Mouse (Mus musculus) G1E (cell line): ENCODE data around the gene Zcchc18. TPM values are rescaled to one million over a fixed set of nuclear protein-coding genes. Genes with fewer than 3 reads are reported as not detected.

Source experiments
- ATAC-seq: 2 replicates; pipeline ENCODE4 v1.8.0; 2016; ENCODE audit warnings: mild to moderate bottlenecking; ENCODE audit not compliant: insufficient number of reproducible peaks, poor library complexity, low FRiP score, severe bottlenecking; ENCODE audit errors: extremely low read depth
- DNase-seq: peaks from one replicate; pipeline ENCODE4 v3.0.0; 2012; ENCODE audit warnings: low spot score
- H3K27me3 ChIP-seq: 2 replicates; pipeline ENCODE4 v1.6.1; 2012; ENCODE audit warnings: mild to moderate bottlenecking, low read length, inconsistent platforms; ENCODE audit not compliant: insufficient read depth
- H3K36me3 ChIP-seq: replicated peaks from 2 replicates; pipeline ENCODE3; 2012; ENCODE audit warnings: mild to moderate bottlenecking, inconsistent platforms
- H3K4me1 ChIP-seq: 2 replicates; pipeline ENCODE4 v1.6.1; 2012; ENCODE audit warnings: low read depth, low read length, inconsistent platforms, mixed read lengths; ENCODE audit not compliant: insufficient read depth
- H3K4me3 ChIP-seq: 2 replicates; pipeline ENCODE4 v1.5.1; 2012; ENCODE audit warnings: low read depth, mild to moderate bottlenecking, inconsistent platforms, low read length, moderate library complexity, mixed read lengths
- H3K9me3 ChIP-seq: replicated peaks from 2 replicates; pipeline ENCODE4 v1.6.1; 2012; ENCODE audit warnings: inconsistent platforms
- CTCF ChIP-seq: IDR thresholded peaks from 2 replicates; pipeline ENCODE4 v1.5.1; 2012; ENCODE audit warnings: low read depth, low read length, inconsistent platforms, mixed read lengths
- GATA1 ChIP-seq: IDR thresholded peaks from 2 replicates; pipeline ENCODE4 v1.6.1; 2012; ENCODE audit warnings: borderline replicate concordance, low read length, inconsistent platforms, mixed read lengths
- GATA2 ChIP-seq: IDR thresholded peaks from 2 replicates; pipeline ENCODE4 v1.6.1; 2012; ENCODE audit warnings: low read depth, low read length, inconsistent platforms, borderline replicate concordance
- POLR2AphosphoS5 ChIP-seq: IDR thresholded peaks from 2 replicates; pipeline ENCODE4 v1.6.1; 2012; ENCODE audit warnings: low read depth, low read length, inconsistent platforms; ENCODE audit not compliant: insufficient replicate concordance
- TAL1 ChIP-seq: conservative IDR thresholded peaks from 2 replicates; pipeline ENCODE4 v1.6.1; 2012; ENCODE audit warnings: low read depth, low read length, inconsistent platforms, mixed read lengths
- polyA plus RNA-seq: library from polyadenylated mRNA; stranded (reverse); fragments of >175 nt; gene quantifications from 2 replicates; pipeline ENCODE4 v1.2.3, GENCODE M21; 2012
- total RNA-seq, 2 experiments: library from RNA; stranded (forward) in 1 of 2; stranded (reverse) in 1 of 2; fragments of 200-1000 nt in 1 of 2; fragments of >200 nt in 1 of 2; fragmentation: Nextera tagmentation in 1 of 2; gene quantifications; 2 replicates each; pipeline ENCODE4 v1.2.3; 2014 to 2017

The Zcchc18 gene
- total and polyA plus RNA-seq, 3 experiments = 0.11 TPM; not detected in 2

GRCm38 (mm10) chrX:137015099-137015709 is 22.2 kb downstream of the Zcchc18 start:
- peaks cover 44% of the 10 kb centered on the region for H3K36me3 ChIP-seq
- H3K4me1 ChIP-seq = no peaks in the 10 kb centered on the region
- H3K4me3 ChIP-seq = no peak overlapping the region
- peak; percentile 54 for ATAC-seq
- no peaks in the 10 kb centered on the region for H3K27me3 ChIP-seq
- TF ChIP-seq CTCF (0 out of 2 replicates have a peak, but pooled peaks have one; percentile 10), GATA1 (no peak)
- no peaks in the 10 kb centered on the region for H3K9me3 ChIP-seq
- DNase-seq = no peak

- H3K4me1 ChIP-seq = no peaks in the 10 kb centered on the region
- no peak for ATAC-seq
- no peak overlapping the region for H3K4me3 ChIP-seq
- no peaks in the 10 kb centered on the region for H3K9me3 ChIP-seq
- TF ChIP-seq TAL1 (no peak), GATA2 (no peak), POLR2AphosphoS5 (no peak)
- peaks cover 42% of the 10 kb centered on the region for H3K36me3 ChIP-seq
- H3K27me3 ChIP-seq = no peaks in the 10 kb centered on the region
- no peak for DNase-seq
Measured at GRCm38 (mm10) chrX:137017668-137018067, 24.7 kb downstream of the Zcchc18 start.

- peak; percentile 2 for DNase-seq
- Histone ChIP-seq H3K4me3 (no peak overlapping the region), H3K9me3 (no peaks in the 10 kb centered on the region), H3K36me3 (peaks cover 42% of the 10 kb centered on the region), H3K4me1 (no peaks in the 10 kb centered on the region), H3K27me3 (no peaks in the 10 kb centered on the region)
- TF ChIP-seq CTCF = peak; percentile 44; the same call in 1 of the 2 replicates
- TF ChIP-seq GATA2 = no peak
- ATAC-seq = peak; percentile 45; the same call in 1 of the 2 replicates
Measured at GRCm38 (mm10) chrX:137019310-137019709, 26.4 kb downstream of the Zcchc18 start.

GRCm38 (mm10) chrX:137030916-137031315 is 38.0 kb downstream of the Zcchc18 start:
- Histone ChIP-seq H3K36me3 (peaks cover 48% of the 10 kb centered on the region), H3K9me3 (no peaks in the 10 kb centered on the region)
- no peak for DNase-seq

GRCm38 (mm10) chrX:137031726-137032125 is 38.8 kb downstream of the Zcchc18 start:
- TF ChIP-seq POLR2AphosphoS5 = no peak
- TF ChIP-seq CTCF = no peak
- TF ChIP-seq TAL1 = no peak
- no peak for TF ChIP-seq GATA1
- no peak for TF ChIP-seq GATA2
- ATAC-seq = no peak
- no peaks in the 10 kb centered on the region for H3K9me3 ChIP-seq

More at GRCm38 (mm10) chrX:137030916-137031315, 38.0 kb downstream of the Zcchc18 start:
- no peak overlapping the region for H3K4me3 ChIP-seq
- no peaks in the 10 kb centered on the region for H3K4me1 ChIP-seq
- no peak for ATAC-seq
- no peaks in the 10 kb centered on the region for H3K27me3 ChIP-seq
- TF ChIP-seq GATA1 = no peak
- no peak for TF ChIP-seq TAL1
- no peak for TF ChIP-seq CTCF
- no peak for TF ChIP-seq GATA2
- TF ChIP-seq POLR2AphosphoS5 = no peak

DNA sequence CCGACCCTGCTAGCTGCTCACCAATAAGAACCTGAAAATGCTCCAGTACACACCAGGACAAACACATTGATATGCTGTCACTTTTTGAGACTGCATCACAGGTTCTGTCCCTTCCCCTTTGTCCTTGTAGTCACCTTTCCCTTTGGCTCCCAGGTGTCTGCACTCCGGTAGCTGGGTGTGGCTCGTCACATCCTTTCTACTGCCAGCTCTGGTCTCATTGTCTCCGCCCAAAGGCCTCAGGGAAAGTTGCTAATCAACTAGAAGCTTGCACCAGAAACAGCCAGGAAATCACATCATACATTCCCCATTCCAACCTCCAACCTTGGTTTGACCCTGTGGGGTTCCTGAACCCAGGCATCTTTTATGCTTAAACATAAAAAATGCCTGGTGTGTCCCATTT is 41.4 kb downstream of the Zcchc18 start:
- no peak for ATAC-seq
- TF ChIP-seq POLR2AphosphoS5 (no peak), CTCF (no peak), TAL1 (no peak), GATA1 (no peak), GATA2 (no peak)
- no peak for DNase-seq
- no peak overlapping the region for H3K4me3 ChIP-seq
- H3K9me3 ChIP-seq = no peaks in the 10 kb centered on the region
- H3K4me1 ChIP-seq = peaks cover 11% of the 10 kb centered on the region; the same call in 1 of the 2 replicates
- peaks cover 29% of the 10 kb centered on the region for H3K36me3 ChIP-seq
- H3K27me3 ChIP-seq = no peaks in the 10 kb centered on the region

More at GRCm38 (mm10) chrX:137031726-137032125, 38.8 kb downstream of the Zcchc18 start:
- Histone ChIP-seq H3K27me3 (no peaks in the 10 kb centered on the region), H3K4me1 (peaks cover 5% of the 10 kb centered on the region; the same call in 1 of the 2 replicates), H3K36me3 (peaks cover 48% of the 10 kb centered on the region), H3K4me3 (no peak overlapping the region)
- no peak for DNase-seq
